Mouse (Mus musculus) MN1 (cell line): ENCODE data around the gene Schip1.

Source experiments
- DNase-seq: peaks from one replicate; pipeline ENCODE4 v3.0.0-alpha.2; 2016; ENCODE audit warnings: low spot score

Schip1 gene

GRCm38 (mm10) chr3:68560057-68560456 is 495.5 kb downstream of the Schip1 start:
- no peak for DNase-seq

GRCm38 (mm10) chr3:68562838-68563237 is 498.2 kb downstream of the Schip1 start:
- DNase-seq = no peak

- DNase-seq = no peak
Measured at GRCm38 (mm10) chr3:68563922-68564321, 499.3 kb downstream of the Schip1 start.

- no peak for DNase-seq
Measured at GRCm38 (mm10) chr3:68564978-68565674, 500.5 kb downstream of the Schip1 start.

GRCm38 (mm10) chr3:68565675-68566055 is 501.1 kb downstream of the Schip1 start:
- no peak for DNase-seq

- DNase-seq = no peak
Measured at GRCm38 (mm10) chr3:68567581-68567980, 503.0 kb downstream of the Schip1 start.

- no peak for DNase-seq
Measured at GRCm38 (mm10) chr3:68568149-68568548, 503.5 kb downstream of the Schip1 start.

- DNase-seq = no peak
Measured at GRCm38 (mm10) chr3:68568716-68569115, 504.1 kb downstream of the Schip1 start.

GRCm38 (mm10) chr3:68570319-68570718 is 505.7 kb downstream of the Schip1 start:
- DNase-seq = no peak

- DNase-seq = peak; percentile 59
Measured at GRCm38 (mm10) chr3:68572249-68573225, 507.9 kb downstream of the Schip1 start.

- no peak for DNase-seq
Measured at GRCm38 (mm10) chr3:68573226-68573624, 508.6 kb downstream of the Schip1 start.

GRCm38 (mm10) chr3:68574097-68574496 is 509.5 kb downstream of the Schip1 start:
- DNase-seq = no peak

GRCm38 (mm10) chr3:68574565-68574964 is 510.0 kb downstream of the Schip1 start:
- DNase-seq = no peak

- no peak for DNase-seq
Measured at GRCm38 (mm10) chr3:68575636-68576340, 511.2 kb downstream of the Schip1 start.

- DNase-seq = peak; percentile 44
Measured at GRCm38 (mm10) chr3:68576431-68576830, 511.8 kb downstream of the Schip1 start.

- DNase-seq = no peak
Measured at GRCm38 (mm10) chr3:68576948-68577347, 512.3 kb downstream of the Schip1 start.

GRCm38 (mm10) chr3:68581591-68581990 is 517.0 kb downstream of the Schip1 start:
- DNase-seq = no peak

GRCm38 (mm10) chr3:68582103-68582740 is 517.6 kb downstream of the Schip1 start:
- DNase-seq = no peak

- no peak for DNase-seq
Measured at GRCm38 (mm10) chr3:68583031-68583693, 518.6 kb downstream of the Schip1 start.

GRCm38 (mm10) chr3:68583771-68584511 is 519.3 kb downstream of the Schip1 start:
- DNase-seq = no peak

- no peak for DNase-seq
Measured at GRCm38 (mm10) chr3:68585213-68585612, 520.6 kb downstream of the Schip1 start.
